Mouse (Mus musculus) naive thymus-derived CD4-positive, alpha-beta T cell, adult 2 months (primary cell): ENCODE results near the gene Atg9b.
A peak's percentile ranks its signal among the peaks of the same experiment; 100 is the strongest.
"Not testable (repeated sequence)": the region's sequence is repeated elsewhere in the genome, so short reads cannot be mapped to it uniquely, and the experiment has no call there.

ENCODE experiments used
- DNase-seq: peaks from one replicate; pipeline ENCODE4 v3.0.0-alpha.2; 2011; ENCODE audit warnings: low read depth

Atg9b gene

DNA sequence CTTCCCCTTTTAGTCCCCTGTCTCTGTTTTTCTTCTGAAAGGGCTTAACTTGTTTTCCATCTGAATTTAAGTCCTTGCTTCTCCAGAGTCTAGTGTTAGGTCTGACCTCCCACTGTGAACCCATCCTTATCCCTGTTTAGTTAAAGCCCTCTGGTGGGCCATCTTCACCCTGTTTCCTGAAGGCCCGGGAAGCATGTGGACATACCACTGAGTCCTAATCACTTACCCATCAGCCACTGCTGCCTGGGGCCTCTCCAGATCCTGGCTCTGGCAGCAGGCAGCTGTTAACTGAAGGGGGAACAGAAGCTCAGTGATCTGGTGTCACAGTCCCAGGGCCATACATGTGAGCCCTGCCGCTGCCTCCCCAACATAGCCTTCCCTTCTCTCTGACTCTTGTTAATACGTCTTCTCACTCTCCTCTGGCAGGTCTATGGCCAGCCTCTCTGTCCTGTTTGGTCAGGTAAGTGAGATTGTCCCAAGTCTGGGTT lies 13.5 kb upstream of the Atg9b start:
- no peak for DNase-seq

DNA sequence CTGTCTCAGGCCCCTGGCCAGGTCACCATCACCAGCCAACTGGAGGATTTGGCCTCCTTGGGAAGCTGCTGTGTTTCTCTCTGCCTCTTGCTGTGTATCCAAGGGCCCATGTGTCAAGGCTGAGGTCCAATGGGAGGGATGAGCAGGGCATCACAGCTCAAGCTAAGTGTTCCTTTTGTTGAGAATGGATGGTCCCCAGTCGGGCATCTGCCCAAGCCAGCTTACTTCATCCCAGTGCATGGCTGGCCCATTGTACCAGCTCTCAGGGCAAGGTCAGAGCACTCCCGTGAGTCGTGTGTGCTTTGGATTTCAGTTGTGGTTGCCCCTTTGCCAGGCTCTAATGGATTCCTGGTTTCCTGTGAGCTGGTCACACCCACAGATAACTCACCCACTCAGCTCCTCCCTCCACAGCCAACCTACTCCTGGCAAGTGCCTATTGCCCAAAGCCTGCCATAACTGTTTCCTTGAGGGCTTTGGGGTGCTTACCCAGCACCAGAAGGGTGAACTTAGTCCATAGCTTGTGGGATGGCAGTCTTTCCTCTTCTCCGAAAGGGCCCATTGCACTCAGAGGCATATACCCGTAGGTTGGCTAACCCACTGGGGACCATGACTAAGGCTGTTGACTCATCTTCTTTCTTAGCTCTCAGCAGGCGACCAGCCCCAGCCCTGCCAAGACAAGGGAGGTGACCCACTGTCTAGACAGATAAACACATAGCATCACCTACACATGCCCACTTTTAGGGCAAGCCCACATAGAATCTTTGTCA lies 12.8 kb upstream of the Atg9b start:
- DNase-seq = no peak

- DNase-seq = no peak
Observed at GRCm38 (mm10) chr5:24401969-24402368, 10.0 kb upstream of the Atg9b start.

DNA sequence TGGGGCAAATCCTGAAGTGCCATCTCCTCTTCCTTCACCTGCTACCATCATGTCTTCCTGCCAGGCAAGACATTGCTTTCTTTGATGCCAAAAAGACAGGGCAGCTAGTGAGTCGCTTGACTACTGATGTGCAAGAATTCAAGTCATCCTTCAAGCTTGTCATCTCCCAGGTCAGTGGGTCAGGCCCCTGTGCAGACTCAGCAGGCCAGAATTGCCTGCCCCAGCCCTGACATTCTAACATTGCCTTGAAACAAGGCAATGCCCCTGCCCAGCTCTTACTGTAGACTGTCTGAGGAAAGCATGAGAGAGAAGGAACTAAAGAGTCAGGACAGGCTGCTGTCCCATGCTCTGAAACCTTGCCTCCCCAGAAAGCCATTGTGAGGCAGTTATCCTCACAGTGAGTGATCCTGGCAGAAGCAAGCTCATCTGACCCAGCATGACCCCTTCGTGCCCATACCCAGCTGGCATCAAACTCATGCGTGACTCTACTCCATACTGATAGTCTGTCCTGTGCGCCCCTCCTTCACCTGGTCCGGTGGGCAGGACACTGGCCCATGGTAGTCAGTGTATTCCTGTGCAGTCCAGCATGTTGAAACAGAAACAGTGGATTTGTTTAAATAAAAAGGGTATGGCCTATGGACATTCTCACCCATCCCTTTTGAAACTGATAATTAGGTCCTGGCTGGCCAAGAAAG lies 9.1 kb upstream of the Atg9b start:
- DNase-seq = no peak

- no peak for DNase-seq
Observed at GRCm38 (mm10) chr5:24400362-24400761, 8.4 kb upstream of the Atg9b start.

DNA sequence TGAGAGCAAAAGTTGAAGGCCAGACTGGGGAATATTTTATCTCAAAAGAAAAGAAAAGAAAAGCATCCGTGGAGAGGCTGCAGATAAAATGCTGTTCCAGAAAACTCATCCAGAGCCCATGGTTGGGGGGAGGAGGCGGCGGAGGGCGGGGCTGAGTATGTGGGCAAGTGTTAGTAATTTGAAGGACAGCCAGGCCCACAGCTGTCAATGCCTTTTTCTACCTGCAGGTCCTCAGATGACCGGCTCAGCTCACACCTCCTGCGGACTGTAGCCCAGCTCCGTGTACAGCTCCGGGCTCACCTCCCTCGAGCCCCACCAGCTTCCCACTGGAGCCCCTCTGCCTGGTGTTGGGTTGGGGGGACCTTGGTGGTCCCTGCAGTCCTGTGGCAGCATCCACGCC lies 7.7 kb upstream of the Atg9b start:
- DNase-seq = no peak

- not testable (repeated sequence) for DNase-seq
Observed at GRCm38 (mm10) chr5:24396254-24396653, 4.3 kb upstream of the Atg9b start.

GRCm38 (mm10) chr5:24394165-24394894 lies 2.4 kb upstream of the Atg9b start:
- peak; percentile 95 for DNase-seq

GRCm38 (mm10) chr5:24393392-24393997 lies 1.6 kb upstream of the Atg9b start, which contains the start of gene Abcb8:
Abcb8 (plus strand) TSS chr5:24393663.
- peak; percentile 94 for DNase-seq

- peak; percentile 28 for DNase-seq
Observed at GRCm38 (mm10) chr5:24392724-24393123, 781 bp upstream of the Atg9b start.

- no peak for DNase-seq
Observed at GRCm38 (mm10) chr5:24389658-24390020, 2.3 kb downstream of the Atg9b start.

- DNase-seq = peak; percentile 68
Observed at GRCm38 (mm10) chr5:24389011-24389657, 2.8 kb downstream of the Atg9b start.

GRCm38 (mm10) chr5:24388246-24388915 lies 3.6 kb downstream of the Atg9b start:
- DNase-seq = no peak

DNA sequence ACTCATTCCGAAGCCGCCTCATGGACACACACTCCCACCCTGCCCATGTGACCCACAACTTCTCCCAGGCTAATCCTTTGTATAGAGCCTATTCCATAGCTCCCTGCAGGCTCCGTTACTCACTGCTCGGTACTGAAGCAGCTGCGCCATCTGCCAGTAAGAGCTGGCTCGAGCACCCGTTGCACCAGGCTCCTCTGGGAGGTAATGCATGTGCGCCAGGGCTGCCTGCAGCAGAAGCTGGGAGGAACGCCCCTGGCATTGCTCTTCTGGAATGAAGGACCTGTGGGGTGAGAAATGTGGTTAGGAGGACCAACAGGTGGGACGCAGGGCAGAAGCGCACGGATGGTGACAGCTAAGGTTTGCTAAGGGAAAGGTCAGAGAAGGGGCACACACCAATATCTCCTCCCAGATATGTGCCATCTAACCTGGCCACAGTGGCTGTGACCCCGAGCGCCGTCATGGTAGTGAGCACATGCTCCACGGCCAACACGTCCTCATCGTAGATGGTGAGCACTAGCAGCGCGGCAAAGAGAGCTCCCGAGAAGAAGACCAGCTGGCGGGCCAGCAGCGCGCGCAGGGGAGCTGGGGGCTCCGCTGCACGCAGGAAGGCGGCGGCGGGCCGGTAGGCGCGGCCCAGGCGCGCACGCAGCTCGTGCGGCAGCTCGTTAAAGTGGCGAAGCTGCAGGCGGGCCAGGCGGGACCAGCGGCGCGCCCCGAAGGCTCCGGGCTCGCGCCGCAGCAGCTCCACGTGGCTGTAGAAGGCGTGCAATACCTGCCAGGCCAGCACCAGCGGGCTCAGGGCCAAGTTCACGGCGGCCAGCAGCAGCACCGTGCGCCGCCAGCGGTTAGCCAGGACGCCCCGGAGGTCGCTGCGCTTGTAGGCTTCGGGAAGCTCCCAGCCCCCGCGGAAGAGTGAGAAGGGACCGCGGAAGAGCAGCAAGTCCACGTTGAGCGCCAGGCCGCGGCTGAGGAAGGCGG lies 4.4 kb downstream of the Atg9b start:
- DNase-seq = peak; percentile 64

DNA sequence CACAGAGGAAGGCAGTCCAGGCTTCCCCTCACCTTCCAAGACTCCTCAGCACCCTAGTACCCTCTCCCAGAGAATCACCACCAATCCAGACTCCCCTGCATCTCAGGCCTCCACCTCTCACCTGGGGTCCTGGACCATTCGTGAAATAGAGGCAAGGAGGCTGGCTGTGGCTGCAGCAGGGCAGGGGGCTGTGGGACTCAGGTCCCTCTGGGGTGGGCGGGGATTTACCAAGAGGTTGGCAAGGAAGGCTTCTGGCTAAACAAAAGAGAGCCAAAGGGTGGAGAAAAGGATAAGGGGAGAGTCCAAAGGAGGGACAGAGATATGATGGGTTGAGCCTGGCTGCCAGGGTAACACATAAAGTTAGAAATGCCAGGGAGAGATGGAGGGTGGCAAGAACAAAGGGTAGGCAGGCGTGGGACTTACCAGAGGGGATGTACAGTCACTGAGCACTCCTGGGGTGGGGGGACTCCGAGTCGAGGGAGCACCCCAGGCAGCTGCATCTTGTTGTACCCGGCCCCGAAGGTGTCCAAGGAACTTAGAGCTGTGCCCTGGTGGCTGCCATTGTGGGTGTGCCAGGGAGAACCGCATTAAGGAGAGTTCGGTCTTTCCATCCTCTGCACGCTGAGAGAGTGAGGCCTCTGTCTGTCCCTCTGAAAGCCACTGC lies 5.9 kb downstream of the Atg9b start:
- DNase-seq = no peak

- DNase-seq = no peak
Observed at GRCm38 (mm10) chr5:24385374-24385773, 6.6 kb downstream of the Atg9b start.

- peak; percentile 64 for DNase-seq
Observed at GRCm38 (mm10) chr5:24384407-24384806, 7.5 kb downstream of the Atg9b start.

DNA sequence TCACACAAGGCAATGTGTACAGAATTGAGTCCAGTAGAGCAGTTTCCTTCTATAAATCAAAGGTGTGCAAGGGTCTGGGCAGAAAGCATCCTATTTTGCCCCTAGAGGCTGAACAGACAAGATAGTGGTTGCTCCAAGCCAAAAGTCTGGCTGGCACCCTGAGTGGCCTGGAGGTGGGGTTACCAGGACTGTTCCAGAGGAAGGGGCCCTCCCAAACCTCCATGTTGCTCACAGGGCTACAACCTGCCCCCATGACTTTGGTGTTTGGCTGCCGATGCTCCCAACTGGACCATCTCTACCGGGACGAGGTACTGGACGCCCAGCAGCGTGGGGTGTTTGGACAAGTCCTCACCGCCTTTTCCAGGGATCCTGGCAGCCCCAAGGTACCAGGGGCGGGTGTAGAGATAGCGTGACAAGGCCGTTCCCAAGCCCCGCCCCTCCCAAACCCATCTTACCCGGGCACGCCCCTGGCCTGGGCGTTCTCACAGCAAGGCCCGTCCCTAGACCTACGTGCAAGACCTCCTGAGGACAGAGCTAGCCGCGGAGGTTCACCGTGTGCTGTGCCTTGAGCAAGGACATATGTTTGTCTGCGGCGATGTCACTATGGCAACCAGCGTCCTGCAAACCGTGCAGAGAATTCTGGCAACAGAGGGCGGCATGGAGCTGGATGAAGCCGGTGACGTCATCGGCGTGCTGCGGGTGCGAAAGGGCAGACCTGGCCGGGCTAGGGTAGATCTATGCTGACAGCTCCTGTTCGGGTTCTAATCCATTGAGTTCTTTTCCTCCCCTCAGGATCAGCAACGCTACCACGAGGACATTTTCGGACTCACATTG lies 8.7 kb downstream of the Atg9b start:
- DNase-seq = peak; percentile 95
